Mouse (Mus musculus) liver, embryonic 14.5 days (tissue): Measurements from ENCODE around the gene Hsf4.

Experiments
- CTCF ChIP-seq: IDR thresholded peaks from 2 replicates; pipeline ENCODE4 v1.5.1; 2016; ENCODE audit warnings: antibody characterized with exemption, low read depth, control low read depth
- EP300 ChIP-seq: IDR thresholded peaks from 2 replicates; pipeline ENCODE4 v1.6.1; 2016; ENCODE audit warnings: antibody characterized with exemption, low read depth

- TF ChIP-seq CTCF = 0 out of 2 replicates have a peak, but pooled peaks have one; percentile 2
- no peak for TF ChIP-seq EP300
These were observed 44.2 kb downstream of the Hsf4 start for GRCm38 (mm10) chr8:105313622-105314402.
